ENCODE assay signal across 24 mouse cellular contexts in the genomic region with DNA sequence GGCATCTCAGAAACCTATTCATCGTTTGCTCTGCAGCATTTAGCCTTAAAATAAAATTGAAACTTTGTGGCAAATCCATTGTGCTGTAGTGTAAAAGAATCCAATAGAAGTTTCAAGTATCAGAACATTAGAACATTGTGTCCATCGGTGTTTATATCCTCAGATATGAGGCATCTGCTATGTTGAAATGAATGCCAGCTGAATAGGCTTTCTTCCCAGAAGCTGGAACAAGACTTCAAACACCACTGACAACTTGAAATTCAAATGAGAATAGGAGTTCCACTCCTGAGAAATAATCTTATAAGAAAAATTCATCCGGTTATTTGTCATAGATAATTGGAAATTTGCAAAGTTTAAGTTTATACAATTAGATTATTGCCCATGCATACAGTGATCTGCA.
DNase-seq lines count a peak whose midpoint lies in the region; ATAC-seq lines count a peak whose summit lies in the region.
"Had no signal": no experiment of that assay in that cellular context is flagged by ENCODE, and none has a peak within 500 bp of the region (broad histone marks: within the 10 kb centered on the region; RNA-seq: fewer than 3 reads in every experiment).

No protein-coding gene starts in this region.

- no peaks in the 10 kb centered on the region for H3K4me1 ChIP-seq in hindbrain, embryonic 14.5 days (replicated peaks; ENCODE audit: control insufficient read depth, insufficient read depth, low read length)
- H3K4me1 ChIP-seq in hindbrain, embryonic 11.5 days (replicated peaks; ENCODE audit: control insufficient read depth, insufficient read depth, low read length), result no peaks in the 10 kb centered on the region
- H3K4me1 ChIP-seq: embryonic facial prominence, embryonic 10.5 days; embryonic facial prominence, embryonic 13.5 days; forebrain, embryonic 15.5 days; hindbrain, embryonic 13.5 days had no signal

- peak; percentile 20 for DNase-seq in hindbrain, embryonic 14.5 days (ENCODE audit: low spot score)
- DNase-seq in hindbrain, embryonic 11.5 days (ENCODE audit: low spot score), result no peak
- peak; percentile 33 for DNase-seq in layer of hippocampus, adult 9-11 months
- no peak for DNase-seq in layer of hippocampus, adult 11-12 months (ENCODE audit: low spot score)
- DNase-seq in brain, adult 2 months (ENCODE audit: low read depth, low spot score), result peak; percentile 73
- DNase-seq in telencephalon, adult 2 months (ENCODE audit: low read depth, low spot score), result peak; percentile 46
- DNase-seq: adrenal gland, adult 8-10 months; adrenal gland, postnatal 25 days; cerebellum, postnatal 10 days; cerebellum, postnatal 36 days; embryo, embryonic 11 days; gastrocnemius, adult 2 months; gastrocnemius, postnatal 14 days; heart, adult 11 months had no signal

- no peaks in the 10 kb centered on the region for H3K9me3 ChIP-seq in hindbrain, embryonic 14.5 days (ENCODE audit: control insufficient read depth, low read length)
- no peaks in the 10 kb centered on the region for H3K9me3 ChIP-seq in hindbrain, embryonic 11.5 days (ENCODE audit: control insufficient read depth, low read length)
- H3K9me3 ChIP-seq: embryonic facial prominence, embryonic 10.5 days; embryonic facial prominence, embryonic 13.5 days; forebrain, embryonic 12.5 days; forebrain, embryonic 15.5 days; hindbrain, embryonic 13.5 days had no signal

- ATAC-seq in hindbrain, embryonic 14.5 days (ENCODE audit: low FRiP score), result no peak
- no peak for ATAC-seq in hindbrain, embryonic 11.5 days (ENCODE audit: low FRiP score)
- ATAC-seq: CD4-positive, CD25-positive, alpha-beta regulatory T cell, adult 4 months; forebrain, embryonic 15.5 days; hindbrain, postnatal 0 days; inflammation-experienced regulatory T-cells, adult 6 months had no signal

- 92% methylated on average over 3 of the region's 3 CpGs for WGBS in hindbrain, embryonic 14.5 days
- WGBS in hindbrain, embryonic 11.5 days, result 89% methylated on average over 3 of the region's 3 CpGs

- H3K27ac ChIP-seq in hindbrain, embryonic 14.5 days, result no peak overlapping the region
- H3K27ac ChIP-seq in hindbrain, embryonic 11.5 days (ENCODE audit: low read depth, low read length), result no peak overlapping the region
- H3K27ac ChIP-seq: embryonic facial prominence, embryonic 10.5 days; embryonic facial prominence, embryonic 13.5 days; forebrain, embryonic 12.5 days; forebrain, embryonic 15.5 days; gastrocnemius, adult 2 months; hindbrain, embryonic 13.5 days; hindbrain, postnatal 0 days had no signal

- H3K4me2 ChIP-seq in hindbrain, embryonic 14.5 days (replicated peaks), result no peak overlapping the region
- H3K4me2 ChIP-seq in hindbrain, embryonic 11.5 days (replicated peaks; ENCODE audit: low read depth, low read length), result no peak overlapping the region
- H3K4me2 ChIP-seq: embryonic facial prominence, embryonic 13.5 days; forebrain, embryonic 12.5 days; forebrain, embryonic 15.5 days; heart, embryonic 11.5 days; hindbrain, embryonic 13.5 days had no signal

- no peak overlapping the region for H3K4me3 ChIP-seq in hindbrain, embryonic 14.5 days (replicated peaks; ENCODE audit: low read length)
- no peak overlapping the region for H3K4me3 ChIP-seq in hindbrain, embryonic 11.5 days (ENCODE audit: low read depth, low read length)
- H3K4me3 ChIP-seq: embryonic facial prominence, embryonic 10.5 days; embryonic facial prominence, embryonic 13.5 days; erythroblast, embryonic 14.5 days; forebrain, embryonic 12.5 days; forebrain, embryonic 15.5 days; gastrocnemius, adult 2 months; hindbrain, embryonic 13.5 days had no signal

- no peak overlapping the region for H3K9ac ChIP-seq in hindbrain, embryonic 14.5 days
- H3K9ac ChIP-seq in hindbrain, embryonic 11.5 days (ENCODE audit: low read depth, low read length), result no peak overlapping the region
- H3K9ac ChIP-seq: embryonic facial prominence, embryonic 13.5 days; forebrain, embryonic 12.5 days; forebrain, embryonic 15.5 days; hindbrain, embryonic 13.5 days had no signal

- H3K27me3 ChIP-seq in hindbrain, embryonic 14.5 days (ENCODE audit: control insufficient read depth, insufficient read depth, low read length), result no peaks in the 10 kb centered on the region
- H3K27me3 ChIP-seq in hindbrain, embryonic 11.5 days (ENCODE audit: control insufficient read depth, insufficient read depth, low read length), result no peaks in the 10 kb centered on the region
- H3K27me3 ChIP-seq: embryonic facial prominence, embryonic 13.5 days; forebrain, embryonic 12.5 days; forebrain, embryonic 15.5 days; hindbrain, embryonic 13.5 days had no signal

- no peaks in the 10 kb centered on the region for H3K36me3 ChIP-seq in hindbrain, embryonic 14.5 days (replicated peaks; ENCODE audit: control insufficient read depth, insufficient read depth)
- no peaks in the 10 kb centered on the region for H3K36me3 ChIP-seq in hindbrain, embryonic 11.5 days (ENCODE audit: control insufficient read depth, insufficient read depth, low read length)
- H3K36me3 ChIP-seq: embryonic facial prominence, embryonic 10.5 days; embryonic facial prominence, embryonic 13.5 days; forebrain, embryonic 12.5 days; forebrain, embryonic 15.5 days; hindbrain, embryonic 13.5 days had no signal

Comparison
In these comparisons a context has a peak if more than half of its experiments do, and no peak if none do; other contexts are left out.
1. DNase-seq: peak in hindbrain, embryonic 14.5 days (single experiment), layer of hippocampus, adult 9-11 months (single experiment), brain, adult 2 months (single experiment) and telencephalon, adult 2 months (single experiment); none in hindbrain, embryonic 11.5 days (single experiment) and layer of hippocampus, adult 11-12 months (single experiment).